ENCODE assay signal across 13 mouse cellular contexts in genomic region chr4:44084602-44085325, GRCm38 (mm10). TPM values are rescaled to one million over a fixed set of nuclear protein-coding genes. Genes with fewer than 3 reads are reported as not detected.
DNase-seq lines count a peak whose midpoint lies in the region; ATAC-seq and TF ChIP-seq lines count a peak whose summit lies in the region.
"Had no signal": no experiment of that assay in that cellular context is flagged by ENCODE, and none has a peak within 500 bp of the region (broad histone marks: within the 10 kb centered on the region; RNA-seq: fewer than 3 reads in every experiment).

No protein-coding gene starts in this region.

- intact Hi-C loops in heart, adult 2 months (cut with DNase I): no loop called here
- intact Hi-C loops in heart, postnatal 14 days (cut with DNase I): no loop called here

- TF ChIP-seq CTCF in heart, adult 2 months (IDR thresholded peaks at IDR 0.05): peak; percentile 11; the same call in 1 of the 2 replicates
- TF ChIP-seq CTCF in E14TG2a.4 (conservative IDR thresholded peaks at IDR 0.05; ENCODE audit: low read length): peak; percentile 54

- no peaks in the 10 kb centered on the region for H3K9me3 ChIP-seq in limb, embryonic 12.5 days
- no peaks in the 10 kb centered on the region for H3K9me3 ChIP-seq in limb, embryonic 10.5 days (replicated peaks)
- H3K9me3 ChIP-seq in E14TG2a.4 (ENCODE audit: low read length): no peaks in the 10 kb centered on the region
- no peaks in the 10 kb centered on the region for H3K9me3 ChIP-seq in limb, embryonic 13.5 days
- H3K9me3 ChIP-seq: heart, embryonic 10.5 days had no signal

- H3K79me2 ChIP-seq in heart, adult 2 months (replicated peaks; ENCODE audit: control insufficient read depth, insufficient read depth, low read length): no peaks in the 10 kb centered on the region

- H3K36me3 ChIP-seq in heart, adult 2 months (ENCODE audit: control insufficient read depth, insufficient read depth, low read length): no peaks in the 10 kb centered on the region
- H3K36me3 ChIP-seq in limb, embryonic 12.5 days: no peaks in the 10 kb centered on the region
- H3K36me3 ChIP-seq in limb, embryonic 10.5 days: no peaks in the 10 kb centered on the region
- H3K36me3 ChIP-seq in E14TG2a.4 (ENCODE audit: insufficient read depth, low read length): no peaks in the 10 kb centered on the region
- H3K36me3 ChIP-seq in limb, embryonic 13.5 days: no peaks in the 10 kb centered on the region
- H3K36me3 ChIP-seq: heart, embryonic 10.5 days had no signal

- WGBS in heart, adult 2 months: 79% methylated on average over 13 of the region's 13 CpGs
- WGBS in limb, embryonic 12.5 days: 77% methylated on average over 13 of the region's 13 CpGs
- WGBS in limb, embryonic 10.5 days: 84% methylated on average over 13 of the region's 13 CpGs
- WGBS in limb, embryonic 13.5 days: 73% methylated on average over 13 of the region's 13 CpGs

- no peak overlapping the region; the same call in 1 of the 2 replicates for H3K4me3 ChIP-seq in heart, adult 2 months
- H3K4me3 ChIP-seq in limb, embryonic 12.5 days (replicated peaks): no peak overlapping the region
- no peak overlapping the region for H3K4me3 ChIP-seq in limb, embryonic 10.5 days
- H3K4me3 ChIP-seq in E14TG2a.4 (replicated peaks; ENCODE audit: low read length): no peak overlapping the region
- H3K4me3 ChIP-seq in limb, embryonic 13.5 days: peak overlapping the region; percentile 10; the same call in 1 of the 2 replicates
- H3K4me3 ChIP-seq: erythroblast, embryonic 14.5 days had no signal

- H3K27ac ChIP-seq in heart, adult 2 months: no peak overlapping the region
- H3K27ac ChIP-seq in limb, embryonic 12.5 days: no peak overlapping the region; the same call in 1 of the 2 replicates
- H3K27ac ChIP-seq in limb, embryonic 10.5 days: no peak overlapping the region
- H3K27ac ChIP-seq in limb, embryonic 13.5 days: no peak overlapping the region
- H3K27ac ChIP-seq: heart, embryonic 10.5 days had no signal

- no peaks in the 10 kb centered on the region for H3K27me3 ChIP-seq in heart, adult 2 months (ENCODE audit: control insufficient read depth, insufficient read depth, low read length)
- H3K27me3 ChIP-seq in limb, embryonic 12.5 days: no peaks in the 10 kb centered on the region
- no peaks in the 10 kb centered on the region for H3K27me3 ChIP-seq in limb, embryonic 10.5 days (ENCODE audit: low read depth, poor library complexity, severe bottlenecking)
- H3K27me3 ChIP-seq in E14TG2a.4 (ENCODE audit: insufficient read depth, low read length): peaks cover 21% of the 10 kb centered on the region
- no peaks in the 10 kb centered on the region for H3K27me3 ChIP-seq in limb, embryonic 13.5 days

- DNase-seq in heart, adult 2 months: no peak
- DNase-seq in heart, postnatal 14 days: no peak
- no peak for DNase-seq in limb, embryonic 10.5 days (ENCODE audit: low spot score)
- DNase-seq in adipocyte (ENCODE audit: low spot score): no peak
- no peak for DNase-seq in cerebellum, postnatal 10 days
- DNase-seq: cerebellum, postnatal 14 days; layer of hippocampus, adult 9-11 months; spleen, adult 18-20 months had no signal

- TF ChIP-seq EP300 in heart, adult 2 months (IDR thresholded peaks at IDR 0.05; ENCODE audit: insufficient read depth, low read depth, low read length): no peak

- H3K9ac ChIP-seq in heart, adult 2 months (ENCODE audit: low read depth, low read length): no peak overlapping the region
- no peak overlapping the region for H3K9ac ChIP-seq in limb, embryonic 12.5 days (replicated peaks)
- no peak overlapping the region for H3K9ac ChIP-seq in limb, embryonic 13.5 days

- ATAC-seq in limb, embryonic 12.5 days (ENCODE audit: insufficient number of reproducible peaks, insufficient read depth, low FRiP score, low TSS enrichment, low read depth): no peak
- no peak for ATAC-seq in limb, embryonic 13.5 days (ENCODE audit: low FRiP score, low read depth)

- H3K4me1 ChIP-seq in heart, adult 2 months (ENCODE audit: control insufficient read depth, insufficient read depth, low read length): peaks cover 2% of the 10 kb centered on the region
- H3K4me1 ChIP-seq in limb, embryonic 12.5 days (replicated peaks): peaks cover 23% of the 10 kb centered on the region
- H3K4me1 ChIP-seq in limb, embryonic 10.5 days: peaks cover 24% of the 10 kb centered on the region
- peaks cover 23% of the 10 kb centered on the region for H3K4me1 ChIP-seq in E14TG2a.4 (replicated peaks; ENCODE audit: low read depth, low read length)
- H3K4me1 ChIP-seq in limb, embryonic 13.5 days: peaks cover 16% of the 10 kb centered on the region

- TF ChIP-seq POLR2A in heart, adult 2 months (IDR thresholded peaks at IDR 0.05; ENCODE audit: insufficient read depth, low read depth, low read length): no peak

- peak overlapping the region; percentile 43 for H3K4me2 ChIP-seq in limb, embryonic 12.5 days
- H3K4me2 ChIP-seq in limb, embryonic 13.5 days (replicated peaks): peak overlapping the region; percentile 57

RNA-seq across cellular contexts. Expression of gene Gne, which starts 0.8 kb away (rescaled TPM):
- total RNA-seq in heart, adult 2 months (2021): 10 to 100 TPM; 24.5 to 27.7 TPM
- 12.9 and 17.8 TPM in 2 replicates for polyA plus RNA-seq in heart, adult 2 months (2012; rRNA removed)
- total RNA-seq in heart, postnatal 14 days (2021): 10 to 100 TPM; 27.4 to 28.4 TPM
- polyA plus RNA-seq in limb, embryonic 12.5 days (2016; fragmentation: Nextera tagmentation; extraction: Ambion mirVana): 20.5 and 20.7 TPM in 2 replicates
- polyA plus RNA-seq in limb, embryonic 10.5 days (2016; fragmentation: Nextera tagmentation; extraction: Ambion mirVana): 22.7 and 25.3 TPM in 2 replicates
- polyA plus RNA-seq in limb, embryonic 13.5 days (2015; fragmentation: Nextera tagmentation; extraction: Ambion mirVana): 22.9 and 24.8 TPM in 2 replicates
